Mouse (Mus musculus): ENCODE measurements around the gene Trappc10. TPM values are rescaled to one million over a fixed set of nuclear protein-coding genes. Genes with fewer than 3 reads are reported as not detected.
A peak's percentile ranks its signal among the peaks of the same experiment; 100 is the strongest.
"Not testable (repeated sequence)": the region's sequence is repeated elsewhere in the genome, so short reads cannot be mapped to it uniquely, and the experiment has no call there.

The Trappc10 gene
- polyA plus RNA-seq, 1 experiment = 31.8 TPM

DNA sequence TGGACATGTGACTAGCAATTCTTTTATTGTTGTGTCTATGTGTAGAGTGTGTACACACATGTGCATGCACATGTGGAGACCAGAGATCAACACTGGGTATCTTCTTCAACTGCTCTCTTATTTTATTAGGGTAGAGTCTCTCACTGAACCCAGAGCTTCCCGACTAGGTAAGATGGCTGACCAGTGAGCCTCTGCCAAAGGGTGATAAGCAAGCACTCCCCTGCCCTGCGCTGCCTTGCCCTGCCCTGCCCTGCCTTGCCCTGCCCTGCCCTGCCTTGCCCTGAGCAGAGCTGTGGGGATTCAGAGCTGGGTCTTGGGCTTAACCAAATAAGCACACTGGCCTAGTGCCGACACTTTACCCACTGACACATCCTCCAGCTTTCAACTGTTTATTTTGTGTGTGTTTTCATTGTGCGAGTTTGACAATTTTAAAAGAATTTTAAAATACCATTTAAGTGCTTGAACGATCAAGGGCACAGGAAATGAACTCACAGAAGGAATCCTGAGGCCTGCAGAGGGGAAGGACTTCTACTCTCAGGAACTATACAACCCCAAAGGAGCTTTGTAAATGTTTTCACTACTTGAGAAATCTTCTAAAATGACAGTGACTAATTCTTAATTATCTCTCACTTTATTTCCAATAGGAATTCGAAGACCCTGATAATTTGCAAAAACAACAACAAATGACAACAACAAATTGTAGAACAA lies 27.9 kb downstream of the Trappc10 start:
- H3K4me3 ChIP-seq (replicated peaks; ENCODE audit: control insufficient read depth, low read depth, low read length) = no peak overlapping the region
- peak overlapping the region; percentile 37 for H3K27ac ChIP-seq (ENCODE audit: control insufficient read depth, insufficient read depth, low read depth, low read length, poor library complexity)
- no peak; the same call in 1 of the 2 replicates for TF ChIP-seq POLR2A (IDR thresholded peaks at IDR 0.05; ENCODE audit: borderline replicate concordance, control insufficient read depth, low read depth, low read length)
- no peak for TF ChIP-seq CTCF (IDR thresholded peaks at IDR 0.05; ENCODE audit: control insufficient read depth, insufficient read depth, low read length)
- 64% methylated on average over 6 of the region's 6 CpGs for WGBS
- H3K4me1 ChIP-seq (ENCODE audit: control insufficient read depth, insufficient read depth, low read length) = peaks cover 4% of the 10 kb centered on the region; the same call in 1 of the 2 replicates

DNA sequence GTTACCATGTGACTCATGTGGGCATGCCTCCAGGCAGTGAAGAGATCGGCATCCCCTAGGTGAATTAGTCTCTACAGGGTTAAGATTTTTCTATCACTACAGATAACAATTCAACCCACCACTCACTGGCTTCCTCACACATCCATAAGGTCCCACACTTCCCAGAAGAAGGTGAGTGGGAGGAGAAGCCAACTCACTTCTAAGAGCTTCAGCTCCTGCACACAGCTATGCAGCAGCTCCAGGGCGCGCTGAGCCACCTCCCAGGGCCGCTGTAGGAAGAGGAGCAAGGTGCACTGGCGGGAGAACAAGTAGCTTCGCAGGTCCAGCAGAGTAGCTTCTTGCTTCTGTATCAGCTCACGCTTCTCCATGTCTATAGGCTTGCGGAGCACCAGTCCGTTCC lies 30.1 kb downstream of the Trappc10 start:
- no peak overlapping the region for H3K27ac ChIP-seq (ENCODE audit: control insufficient read depth, insufficient read depth, low read depth, low read length, poor library complexity)
- WGBS = 95% methylated on average over 9 of the region's 9 CpGs
- peaks cover 4% of the 10 kb centered on the region; the same call in 1 of the 2 replicates for H3K4me1 ChIP-seq (ENCODE audit: control insufficient read depth, insufficient read depth, low read length)
- no peak overlapping the region for H3K4me3 ChIP-seq (replicated peaks; ENCODE audit: control insufficient read depth, low read depth, low read length)
- no peak for TF ChIP-seq CTCF (IDR thresholded peaks at IDR 0.05; ENCODE audit: control insufficient read depth, insufficient read depth, low read length)
- TF ChIP-seq POLR2A (IDR thresholded peaks at IDR 0.05; ENCODE audit: borderline replicate concordance, control insufficient read depth, low read depth, low read length) = no peak

- H3K4me3 ChIP-seq (replicated peaks; ENCODE audit: control insufficient read depth, low read depth, low read length) = no peak overlapping the region
- H3K4me1 ChIP-seq (ENCODE audit: control insufficient read depth, insufficient read depth, low read length) = no peaks in the 10 kb centered on the region; the same call in 1 of the 2 replicates
- TF ChIP-seq POLR2A (IDR thresholded peaks at IDR 0.05; ENCODE audit: borderline replicate concordance, control insufficient read depth, low read depth, low read length) = no peak
- peak; percentile 53 for TF ChIP-seq CTCF (IDR thresholded peaks at IDR 0.05; ENCODE audit: control insufficient read depth, insufficient read depth, low read length)
- H3K27ac ChIP-seq (ENCODE audit: control insufficient read depth, insufficient read depth, low read depth, low read length, poor library complexity) = no peak overlapping the region
- 67% methylated on average over 6 of the region's 6 CpGs for WGBS
These were observed 33.1 kb downstream of the Trappc10 start for GRCm38 (mm10) chr10:78211311-78211710.

- H3K27ac ChIP-seq (ENCODE audit: control insufficient read depth, insufficient read depth, low read depth, low read length, poor library complexity) = no peak overlapping the region
- TF ChIP-seq CTCF (IDR thresholded peaks at IDR 0.05; ENCODE audit: control insufficient read depth, insufficient read depth, low read length) (no peak), POLR2A (IDR thresholded peaks at IDR 0.05; ENCODE audit: borderline replicate concordance, control insufficient read depth, low read depth, low read length) (no peak)
- WGBS = 70% methylated on average over 4 of the region's 4 CpGs
- no peaks in the 10 kb centered on the region; the same call in 1 of the 2 replicates for H3K4me1 ChIP-seq (ENCODE audit: control insufficient read depth, insufficient read depth, low read length)
- H3K4me3 ChIP-seq (replicated peaks; ENCODE audit: control insufficient read depth, low read depth, low read length) = no peak overlapping the region
These were observed 43.3 kb downstream of the Trappc10 start for GRCm38 (mm10) chr10:78201182-78201581.

DNA sequence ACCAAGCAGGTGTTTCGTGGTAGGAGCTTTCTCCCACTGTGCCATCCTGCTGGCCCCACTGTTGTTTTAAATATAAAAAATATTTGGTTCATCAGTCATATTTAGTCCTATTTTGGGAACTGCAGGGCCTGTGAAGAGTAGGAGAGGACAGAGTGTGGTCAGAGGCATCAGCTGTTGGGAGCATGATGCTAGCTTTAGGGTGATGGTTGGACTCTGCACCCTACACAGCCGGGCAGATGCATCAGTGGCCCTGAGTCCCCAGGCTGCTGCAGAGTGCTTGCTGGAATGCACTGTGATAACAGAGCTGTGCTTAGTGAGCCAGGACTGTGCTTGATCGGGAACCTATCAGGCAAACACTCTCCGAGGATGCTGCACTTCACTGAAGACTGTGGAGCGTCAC lies 51.5 kb downstream of the Trappc10 start:
- WGBS = 94% methylated on average over 5 of the region's 5 CpGs
- Histone ChIP-seq H3K4me3 (replicated peaks; ENCODE audit: control insufficient read depth, low read depth, low read length) (no peak overlapping the region), H3K4me1 (ENCODE audit: control insufficient read depth, insufficient read depth, low read length) (no peaks in the 10 kb centered on the region), H3K27ac (ENCODE audit: control insufficient read depth, insufficient read depth, low read depth, low read length, poor library complexity) (no peak overlapping the region)
- TF ChIP-seq CTCF (IDR thresholded peaks at IDR 0.05; ENCODE audit: control insufficient read depth, insufficient read depth, low read length) (no peak), POLR2A (IDR thresholded peaks at IDR 0.05; ENCODE audit: borderline replicate concordance, control insufficient read depth, low read depth, low read length) (no peak)

DNA sequence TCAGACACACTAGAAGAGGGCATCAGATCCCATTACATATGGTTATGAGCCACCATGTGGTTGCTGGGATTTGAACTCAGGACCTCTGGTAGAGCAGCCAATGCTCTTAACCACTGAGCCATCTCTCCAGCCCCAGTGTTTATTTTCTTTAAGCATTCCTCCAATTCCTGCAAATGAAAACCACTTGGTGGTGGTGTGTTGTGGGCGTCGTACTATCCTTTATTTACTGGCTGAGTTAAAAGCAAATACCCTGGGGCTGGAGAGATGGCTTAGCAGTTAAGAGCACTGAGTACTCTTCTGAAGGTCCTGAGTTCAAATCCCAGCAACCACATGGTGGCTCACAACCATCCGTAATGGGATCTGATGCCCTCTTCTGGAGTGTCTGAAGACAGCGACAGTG lies 58.4 kb downstream of the Trappc10 start:
- not testable (repeated sequence) for H3K4me1 ChIP-seq (ENCODE audit: control insufficient read depth, insufficient read depth, low read length); H3K4me3 ChIP-seq (replicated peaks; ENCODE audit: control insufficient read depth, low read depth, low read length); H3K27ac ChIP-seq (ENCODE audit: control insufficient read depth, insufficient read depth, low read depth, low read length, poor library complexity)
- 91% methylated on average over 4 of the region's 4 CpGs for WGBS

- 4% methylated on average over 9 of the region's 9 CpGs for WGBS
- H3K4me3 ChIP-seq (replicated peaks; ENCODE audit: control insufficient read depth, low read depth, low read length) = peak overlapping the region; percentile 63
- H3K27ac ChIP-seq (ENCODE audit: control insufficient read depth, insufficient read depth, low read depth, low read length, poor library complexity) = peak overlapping the region; percentile 32
These were observed 59.1 kb downstream of the Trappc10 start for GRCm38 (mm10) chr10:78185381-78185725.

GRCm38 (mm10) chr10:78184531-78185380 lies 59.7 kb downstream of the Trappc10 start, which contains the start of gene Pwp2:
Pwp2 (minus strand) TSS chr10:78185149.
- Histone ChIP-seq H3K4me1 (ENCODE audit: control insufficient read depth, insufficient read depth, low read length) (peaks cover 4% of the 10 kb centered on the region), H3K27ac (ENCODE audit: control insufficient read depth, insufficient read depth, low read depth, low read length, poor library complexity) (peak within 1 kb of the TSS; percentile 32), H3K4me3 (replicated peaks; ENCODE audit: control insufficient read depth, low read depth, low read length) (peak within 1 kb of the TSS; percentile 81)
- 1% methylated on average over 47 of the region's 47 CpGs for WGBS
- no peak for TF ChIP-seq CTCF (IDR thresholded peaks at IDR 0.05; ENCODE audit: control insufficient read depth, insufficient read depth, low read length)
- peak; percentile 54; the same call in 1 of the 2 replicates for TF ChIP-seq POLR2A (IDR thresholded peaks at IDR 0.05; ENCODE audit: borderline replicate concordance, control insufficient read depth, low read depth, low read length)

More at GRCm38 (mm10) chr10:78185381-78185725, 59.1 kb downstream of the Trappc10 start:
- TF ChIP-seq POLR2A (IDR thresholded peaks at IDR 0.05; ENCODE audit: borderline replicate concordance, control insufficient read depth, low read depth, low read length) = no peak
- no peak for TF ChIP-seq CTCF (IDR thresholded peaks at IDR 0.05; ENCODE audit: control insufficient read depth, insufficient read depth, low read length)
- peaks cover 4% of the 10 kb centered on the region for H3K4me1 ChIP-seq (ENCODE audit: control insufficient read depth, insufficient read depth, low read length)

Data from bone marrow, adult 2 months (tissue).